Mouse (Mus musculus): ENCODE results near the gene Osbp2.

DNA sequence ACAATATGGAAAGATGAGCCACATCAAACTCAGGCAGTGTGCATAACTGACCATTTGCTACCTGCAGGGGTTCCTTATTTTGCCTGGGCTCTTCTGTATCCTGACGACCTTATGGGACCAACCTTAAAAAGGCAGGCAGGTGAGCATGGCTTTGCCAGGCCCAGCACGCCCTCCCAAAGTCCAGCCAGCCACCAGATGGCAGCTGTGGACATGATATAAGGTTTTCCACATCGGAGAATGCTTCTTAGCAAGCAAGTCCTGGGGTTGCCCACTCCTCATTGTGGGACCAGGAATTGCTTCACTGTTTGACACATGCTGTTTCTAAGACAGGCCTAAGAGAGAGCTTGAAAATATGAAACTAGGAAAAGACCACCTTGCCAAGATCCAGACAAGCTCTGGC, 55.5 kb downstream of the Osbp2 start:
- TF ChIP-seq TAL1 (IDR thresholded peaks at IDR 0.05; ENCODE audit: low read length) (no peak), GATA1 (IDR thresholded peaks at IDR 0.05; ENCODE audit: low read length) (no peak)
